Mouse (Mus musculus): ENCODE measurements around the gene Kif19a.

DNA sequence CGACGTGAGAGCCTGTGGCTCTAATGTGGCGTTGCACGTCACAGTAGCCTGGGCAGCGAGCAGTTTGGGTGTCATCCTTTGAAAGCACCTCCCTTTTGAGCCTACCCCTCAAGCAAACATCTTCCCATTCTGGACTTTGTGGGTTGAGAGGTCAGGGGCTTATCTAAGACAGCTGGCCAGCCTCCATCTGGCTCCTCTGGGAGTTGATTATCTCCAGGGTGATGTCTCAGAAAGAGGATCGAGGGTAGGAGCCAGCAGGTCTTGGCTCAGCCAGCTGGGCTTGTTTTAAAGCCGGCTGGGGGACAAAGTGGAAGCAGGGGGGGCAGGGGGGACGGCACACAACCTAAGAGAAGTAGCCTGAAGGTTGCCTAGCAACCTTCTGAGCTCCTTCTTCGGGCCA, 14.9 kb downstream of the Kif19a start:
- TF ChIP-seq CTCF (IDR thresholded peaks at IDR 0.05; ENCODE audit: borderline replicate concordance, extremely low read depth, insufficient read depth, insufficient read length) (no peak), POLR2A (IDR thresholded peaks at IDR 0.05; ENCODE audit: borderline replicate concordance, extremely low read depth, insufficient read depth, insufficient read length, poor library complexity, severe bottlenecking) (no peak)

Measured in brain, embryonic 14.5 days (tissue).